Mouse (Mus musculus) neural tube, embryonic 13.5 days (tissue): Measurements from ENCODE around the gene Rps6kl1. TPM values are rescaled to one million over a fixed set of nuclear protein-coding genes. Genes with fewer than 3 reads are reported as not detected.

Source experiments
- ATAC-seq: fragments of 200-750 bp; cut with Nextera tagmentation; 2 replicates; pipeline ENCODE4 v1.8.0; 2017; ENCODE audit warnings: low read depth, mild to moderate bottlenecking, moderate TSS enrichment, moderate library complexity
- H3K27ac ChIP-seq: fragments of 300-500 bp; sonication (generic); replicated peaks from 2 replicates; pipeline ENCODE4 v1.5.1; 2015; ENCODE audit warnings: moderate library complexity, mild to moderate bottlenecking, inconsistent platforms
- H3K27me3 ChIP-seq: fragments of 300-500 bp; sonication (generic); 2 replicates; pipeline ENCODE4 v1.6.1; 2015; ENCODE audit warnings: mild to moderate bottlenecking, inconsistent platforms
- H3K36me3 ChIP-seq: fragments of 300-500 bp; sonication (generic); 2 replicates; pipeline ENCODE4 v1.6.1; 2015; ENCODE audit warnings: mild to moderate bottlenecking, inconsistent platforms
- H3K4me1 ChIP-seq: fragments of 300-500 bp; sonication (generic); replicated peaks from 2 replicates; pipeline ENCODE4 v1.6.1; 2015; ENCODE audit warnings: inconsistent platforms
- H3K4me2 ChIP-seq: fragments of 300-500 bp; sonication (generic); 2 replicates; pipeline ENCODE4 v1.6.1; 2015; ENCODE audit warnings: inconsistent platforms, mild to moderate bottlenecking, moderate library complexity
- H3K4me3 ChIP-seq: fragments of 300-500 bp; sonication (generic); 2 replicates; pipeline ENCODE4 v1.5.1; 2015; ENCODE audit warnings: mild to moderate bottlenecking, inconsistent platforms
- H3K9ac ChIP-seq: fragments of 300-500 bp; sonication (generic); 2 replicates; pipeline ENCODE4 v1.6.1; 2015; ENCODE audit warnings: moderate library complexity, mild to moderate bottlenecking, inconsistent platforms
- H3K9me3 ChIP-seq: fragments of 300-500 bp; sonication (generic); 2 replicates; pipeline ENCODE4 v1.6.1; 2016; ENCODE audit warnings: inconsistent platforms
- WGBS: fragments of 180-500 bp; shearing (Covaris S2); methylation state at CpG from one replicate; pipeline ENCODE4 v1.1.7; 2015; 5-methylcytosine and 5-hydroxymethylcytosine counted together
- polyA plus RNA-seq: library from polyadenylated mRNA; unstranded; fragments of >200 nt; fragmentation: Nextera tagmentation; extraction: Ambion mirVana; gene quantifications from 2 replicates; pipeline ENCODE4 v1.2.1, GENCODE M21; 2015

The Rps6kl1 gene
- polyA plus RNA-seq, 1 experiment from 2014 or later, result 28.7 TPM

- H3K9ac ChIP-seq, result no peak overlapping the region
- H3K9me3 ChIP-seq, result no peaks in the 10 kb centered on the region
- ATAC-seq, result no peak
- no peak overlapping the region for H3K4me3 ChIP-seq
- no peaks in the 10 kb centered on the region for H3K27me3 ChIP-seq
- H3K27ac ChIP-seq, result no peak overlapping the region
- 95% methylated on average over 6 of the region's 6 CpGs for WGBS
- no peak overlapping the region for H3K4me2 ChIP-seq
- H3K36me3 ChIP-seq, result peaks cover 87% of the 10 kb centered on the region
- H3K4me1 ChIP-seq, result 0 out of 2 replicates have a peak, but pooled peaks cover under 1% of the 10 kb centered on the region
Measured at GRCm38 (mm10) chr12:85131361-85131760, 19.7 kb downstream of the Rps6kl1 start.

- Histone ChIP-seq H3K27ac (no peak overlapping the region), H3K4me1 (0 out of 2 replicates have a peak, but pooled peaks cover 4% of the 10 kb centered on the region), H3K9ac (no peak overlapping the region), H3K36me3 (peaks cover 88% of the 10 kb centered on the region), H3K4me3 (no peak overlapping the region), H3K4me2 (no peak overlapping the region), H3K27me3 (no peaks in the 10 kb centered on the region), H3K9me3 (no peaks in the 10 kb centered on the region)
- ATAC-seq, result no peak
- 94% methylated on average over 9 of the region's 9 CpGs for WGBS
Measured at GRCm38 (mm10) chr12:85129426-85129978, 21.6 kb downstream of the Rps6kl1 start.

GRCm38 (mm10) chr12:85126986-85127603, 24.0 kb downstream of the Rps6kl1 start:
- WGBS, result 81% methylated on average over 8 of the region's 8 CpGs

GRCm38 (mm10) chr12:85124751-85125150, 26.3 kb downstream of the Rps6kl1 start:
- Histone ChIP-seq H3K4me3 (no peak overlapping the region), H3K4me2 (no peak overlapping the region), H3K4me1 (peaks cover 12% of the 10 kb centered on the region; the same call in 1 of the 2 replicates), H3K27ac (no peak overlapping the region), H3K9me3 (no peaks in the 10 kb centered on the region), H3K27me3 (no peaks in the 10 kb centered on the region), H3K9ac (no peak overlapping the region), H3K36me3 (peaks cover 91% of the 10 kb centered on the region)
- 91% methylated on average over 5 of the region's 5 CpGs for WGBS
- no peak for ATAC-seq

More at GRCm38 (mm10) chr12:85126986-85127603, 24.0 kb downstream of the Rps6kl1 start:
- Histone ChIP-seq H3K4me3 (no peak overlapping the region), H3K4me1 (0 out of 2 replicates have a peak, but pooled peaks cover 4% of the 10 kb centered on the region), H3K4me2 (no peak overlapping the region), H3K36me3 (peaks cover 88% of the 10 kb centered on the region), H3K27ac (0 out of 2 replicates have a peak overlapping the region, but pooled peaks have one; percentile 18), H3K9ac (no peak overlapping the region), H3K9me3 (no peaks in the 10 kb centered on the region), H3K27me3 (no peaks in the 10 kb centered on the region)
- peak; percentile 8; the same call in 1 of the 2 replicates for ATAC-seq

GRCm38 (mm10) chr12:85123645-85124044, 27.4 kb downstream of the Rps6kl1 start:
- Histone ChIP-seq H3K9ac (no peak overlapping the region), H3K4me3 (no peak overlapping the region), H3K36me3 (peaks cover 93% of the 10 kb centered on the region), H3K27me3 (no peaks in the 10 kb centered on the region), H3K9me3 (no peaks in the 10 kb centered on the region), H3K4me1 (peaks cover 12% of the 10 kb centered on the region; the same call in 1 of the 2 replicates), H3K27ac (no peak overlapping the region), H3K4me2 (no peak overlapping the region)
- 92% methylated on average over 11 of the region's 11 CpGs for WGBS
- no peak for ATAC-seq

GRCm38 (mm10) chr12:85123108-85123530, 27.9 kb downstream of the Rps6kl1 start:
- 95% methylated on average over 9 of the region's 9 CpGs for whole genome bisulfite sequencing
- Histone ChIP-seq H3K9me3 (no peaks in the 10 kb centered on the region), H3K36me3 (peaks cover 93% of the 10 kb centered on the region), H3K4me3 (no peak overlapping the region), H3K9ac (no peak overlapping the region), H3K4me1 (peaks cover 12% of the 10 kb centered on the region; the same call in 1 of the 2 replicates), H3K27me3 (no peaks in the 10 kb centered on the region), H3K4me2 (no peak overlapping the region), H3K27ac (no peak overlapping the region)
- ATAC-seq, result no peak

- H3K27ac ChIP-seq, result no peak overlapping the region
- H3K4me2 ChIP-seq, result no peak overlapping the region
- H3K36me3 ChIP-seq, result peaks cover 86% of the 10 kb centered on the region
- H3K9ac ChIP-seq, result no peak overlapping the region
- peaks cover 12% of the 10 kb centered on the region; the same call in 1 of the 2 replicates for H3K4me1 ChIP-seq
- H3K4me3 ChIP-seq, result no peak overlapping the region
- H3K9me3 ChIP-seq, result no peaks in the 10 kb centered on the region
- peak; percentile 59; the same call in 1 of the 2 replicates for ATAC-seq
- 79% methylated on average over 9 of the region's 9 CpGs for WGBS
- no peaks in the 10 kb centered on the region for H3K27me3 ChIP-seq
Measured at GRCm38 (mm10) chr12:85121806-85122459, 29.1 kb downstream of the Rps6kl1 start.

- WGBS, result 90% methylated on average over 7 of the region's 7 CpGs
- Histone ChIP-seq H3K9ac (no peak overlapping the region), H3K4me2 (no peak overlapping the region), H3K4me3 (no peak overlapping the region), H3K27ac (no peak overlapping the region), H3K9me3 (no peaks in the 10 kb centered on the region), H3K4me1 (peaks cover 24% of the 10 kb centered on the region), H3K36me3 (peaks cover 46% of the 10 kb centered on the region), H3K27me3 (no peaks in the 10 kb centered on the region)
- no peak for ATAC-seq
Measured at GRCm38 (mm10) chr12:85115678-85116077, 35.4 kb downstream of the Rps6kl1 start.

GRCm38 (mm10) chr12:85113917-85114316, 37.1 kb downstream of the Rps6kl1 start:
- 94% methylated on average over 3 of the region's 3 CpGs for WGBS
- no peak overlapping the region for H3K4me2 ChIP-seq

GRCm38 (mm10) chr12:85113337-85113736, 37.7 kb downstream of the Rps6kl1 start:
- no peak for ATAC-seq
- no peaks in the 10 kb centered on the region for H3K27me3 ChIP-seq
- H3K4me1 ChIP-seq, result peaks cover 34% of the 10 kb centered on the region
- no peaks in the 10 kb centered on the region for H3K9me3 ChIP-seq
- peaks cover 24% of the 10 kb centered on the region for H3K36me3 ChIP-seq
- H3K9ac ChIP-seq, result no peak overlapping the region
- 94% methylated on average over 3 of the region's 3 CpGs for WGBS
- H3K4me3 ChIP-seq, result no peak overlapping the region
- H3K4me2 ChIP-seq, result no peak overlapping the region
- H3K27ac ChIP-seq, result no peak overlapping the region

More at GRCm38 (mm10) chr12:85113917-85114316, 37.1 kb downstream of the Rps6kl1 start:
- Histone ChIP-seq H3K9ac (no peak overlapping the region), H3K4me3 (no peak overlapping the region), H3K4me1 (peaks cover 34% of the 10 kb centered on the region), H3K27me3 (no peaks in the 10 kb centered on the region), H3K27ac (no peak overlapping the region), H3K36me3 (peaks cover 29% of the 10 kb centered on the region), H3K9me3 (no peaks in the 10 kb centered on the region)
- no peak for ATAC-seq

- H3K4me2 ChIP-seq, result peak overlapping the region; percentile 92
Measured at GRCm38 (mm10) chr12:85112550-85113251, 38.4 kb downstream of the Rps6kl1 start.

More at GRCm38 (mm10) chr12:85112550-85113251, 38.4 kb downstream of the Rps6kl1 start:
- peaks cover 34% of the 10 kb centered on the region for H3K4me1 ChIP-seq
- H3K9ac ChIP-seq, result no peak overlapping the region
- WGBS, result 93% methylated on average over 7 of the region's 7 CpGs
- H3K4me3 ChIP-seq, result no peak overlapping the region
- no peaks in the 10 kb centered on the region for H3K27me3 ChIP-seq
- no peak for ATAC-seq
- H3K27ac ChIP-seq, result no peak overlapping the region
- peaks cover 18% of the 10 kb centered on the region for H3K36me3 ChIP-seq
- H3K9me3 ChIP-seq, result no peaks in the 10 kb centered on the region
